Mouse (Mus musculus) limb, embryonic 15.5 days (tissue): ENCODE data around the gene Rabgap1l. TPM values are rescaled to one million over a fixed set of nuclear protein-coding genes. Genes with fewer than 3 reads are reported as not detected.
"Not testable (repeated sequence)": the region's sequence is repeated elsewhere in the genome, so short reads cannot be mapped to it uniquely, and the experiment has no call there.

Experiments used
- ATAC-seq: fragments of 200-750 bp; cut with Nextera tagmentation; 2 replicates; pipeline ENCODE4 v1.8.0; 2017; ENCODE audit warnings: low read depth, moderate TSS enrichment; ENCODE audit not compliant: insufficient number of reproducible peaks, low FRiP score, low TSS enrichment
- H3K27ac ChIP-seq: fragments of 300-500 bp; sonication (generic); 2 replicates; pipeline ENCODE4 v1.5.1; 2015; ENCODE audit warnings: moderate library complexity, mild to moderate bottlenecking, inconsistent platforms
- H3K27me3 ChIP-seq: fragments of 300-500 bp; sonication (generic); 2 replicates; pipeline ENCODE4 v1.6.1; 2015; ENCODE audit warnings: inconsistent platforms
- H3K36me3 ChIP-seq: fragments of 300-500 bp; sonication (generic); 2 replicates; pipeline ENCODE4 v1.6.1; 2015; ENCODE audit warnings: inconsistent platforms
- H3K4me1 ChIP-seq: fragments of 300-500 bp; sonication (generic); 2 replicates; pipeline ENCODE4 v1.6.1; 2015; ENCODE audit warnings: inconsistent platforms
- H3K4me2 ChIP-seq: fragments of 300-500 bp; sonication (generic); 2 replicates; pipeline ENCODE4 v1.6.1; 2015; ENCODE audit warnings: mild to moderate bottlenecking, inconsistent platforms
- H3K4me3 ChIP-seq: fragments of 300-500 bp; sonication (generic); 2 replicates; pipeline ENCODE4 v1.5.1; 2015; ENCODE audit warnings: mild to moderate bottlenecking, inconsistent platforms
- H3K9ac ChIP-seq: fragments of 300-500 bp; sonication (generic); 2 replicates; pipeline ENCODE4 v1.6.1; 2015; ENCODE audit warnings: inconsistent platforms
- H3K9me3 ChIP-seq: fragments of 300-500 bp; sonication (generic); 2 replicates; pipeline ENCODE4 v1.6.1; 2016; ENCODE audit warnings: inconsistent platforms
- WGBS: fragments of 180-500 bp; shearing (Covaris S2); methylation state at CpG from one replicate; pipeline ENCODE4 v1.1.7; 2015; 5-methylcytosine and 5-hydroxymethylcytosine counted together
- polyA plus RNA-seq: library from polyadenylated mRNA; unstranded; fragments of >200 nt; fragmentation: Nextera tagmentation; extraction: Ambion mirVana; gene quantifications from 2 replicates; pipeline ENCODE4 v1.2.1, GENCODE M21; 2015

The Rabgap1l gene
- polyA plus RNA-seq, 1 experiment from 2014 or later, result 19.6 TPM

DNA sequence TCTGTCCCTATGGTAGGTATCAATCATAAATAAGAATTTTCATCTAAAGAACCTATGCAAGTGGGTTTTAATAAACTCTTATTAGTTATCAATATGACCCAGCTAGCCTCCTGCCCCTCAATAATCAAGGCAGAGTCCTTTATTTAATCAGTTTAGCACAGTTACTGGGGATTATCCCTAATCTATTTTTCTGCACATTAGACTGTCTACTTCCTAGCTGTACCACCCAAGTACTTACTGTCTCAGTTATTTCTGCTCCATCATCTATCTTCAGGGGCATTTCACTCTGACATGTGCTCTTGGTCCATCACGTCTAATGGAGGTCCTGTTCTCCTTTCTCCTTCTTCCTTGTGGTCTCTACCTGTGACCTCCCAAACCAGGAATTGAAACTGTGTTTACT is 494.1 kb downstream of the Rabgap1l start:
- no peak for ATAC-seq
- no peak overlapping the region for H3K27ac ChIP-seq
- H3K4me1 ChIP-seq, result no peaks in the 10 kb centered on the region
- H3K4me2 ChIP-seq, result no peak overlapping the region
- no peaks in the 10 kb centered on the region for H3K36me3 ChIP-seq
- WGBS, result 82% methylated on average over 1 of the region's 1 CpGs
- no peaks in the 10 kb centered on the region for H3K9me3 ChIP-seq
- H3K9ac ChIP-seq, result no peak overlapping the region
- no peaks in the 10 kb centered on the region for H3K27me3 ChIP-seq
- no peak overlapping the region for H3K4me3 ChIP-seq

DNA sequence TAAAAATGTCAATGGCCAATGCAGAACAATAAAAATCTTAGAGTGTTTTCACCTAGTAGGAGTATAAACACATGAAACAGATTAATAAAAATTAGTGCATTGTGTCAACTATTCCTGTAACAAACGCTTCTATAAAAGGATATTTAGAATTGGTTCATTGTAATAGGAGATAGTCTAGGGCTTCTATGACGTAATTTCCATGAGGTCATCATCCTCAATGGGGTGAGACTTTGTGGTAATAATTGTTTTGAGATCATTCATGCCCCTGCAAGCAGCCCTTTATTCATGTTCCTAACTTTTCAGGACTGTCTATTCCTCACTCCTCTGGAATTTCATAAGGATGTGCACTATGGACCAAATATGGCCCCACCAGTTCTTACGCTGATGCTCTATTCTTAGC is 495.3 kb downstream of the Rabgap1l start:
- Histone ChIP-seq H3K4me1 (no peaks in the 10 kb centered on the region), H3K9ac (no peak overlapping the region), H3K4me3 (no peak overlapping the region), H3K9me3 (no peaks in the 10 kb centered on the region), H3K27ac (no peak overlapping the region), H3K4me2 (no peak overlapping the region), H3K36me3 (no peaks in the 10 kb centered on the region), H3K27me3 (no peaks in the 10 kb centered on the region)
- ATAC-seq, result no peak
- 84% methylated on average over 3 of the region's 3 CpGs for WGBS

DNA sequence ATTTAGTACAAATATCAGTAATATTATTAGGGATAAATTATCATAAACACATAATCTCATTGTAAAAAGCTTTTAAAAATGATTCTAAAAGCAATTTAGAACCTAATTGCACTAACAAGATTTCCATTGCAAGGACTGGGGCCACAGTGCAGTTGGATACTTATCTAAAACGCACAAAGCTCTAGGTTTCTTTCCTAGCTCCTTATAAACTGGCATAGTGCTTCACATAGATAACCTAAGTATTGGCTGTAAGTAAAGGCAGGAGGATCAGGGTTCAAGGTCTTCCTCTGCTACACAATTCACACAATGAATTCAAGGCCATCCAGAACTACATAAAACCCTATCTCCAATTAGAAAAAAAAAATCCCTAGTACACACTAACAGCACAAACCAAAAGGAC is 497.7 kb downstream of the Rabgap1l start:
- no peaks in the 10 kb centered on the region for H3K27me3 ChIP-seq
- H3K9me3 ChIP-seq, result no peaks in the 10 kb centered on the region
- H3K27ac ChIP-seq, result no peak overlapping the region
- H3K4me1 ChIP-seq, result no peaks in the 10 kb centered on the region
- 77% methylated on average over 1 of the region's 1 CpGs for WGBS
- H3K4me2 ChIP-seq, result no peak overlapping the region
- no peaks in the 10 kb centered on the region for H3K36me3 ChIP-seq
- no peak for ATAC-seq
- H3K4me3 ChIP-seq, result no peak overlapping the region
- no peak overlapping the region for H3K9ac ChIP-seq

DNA sequence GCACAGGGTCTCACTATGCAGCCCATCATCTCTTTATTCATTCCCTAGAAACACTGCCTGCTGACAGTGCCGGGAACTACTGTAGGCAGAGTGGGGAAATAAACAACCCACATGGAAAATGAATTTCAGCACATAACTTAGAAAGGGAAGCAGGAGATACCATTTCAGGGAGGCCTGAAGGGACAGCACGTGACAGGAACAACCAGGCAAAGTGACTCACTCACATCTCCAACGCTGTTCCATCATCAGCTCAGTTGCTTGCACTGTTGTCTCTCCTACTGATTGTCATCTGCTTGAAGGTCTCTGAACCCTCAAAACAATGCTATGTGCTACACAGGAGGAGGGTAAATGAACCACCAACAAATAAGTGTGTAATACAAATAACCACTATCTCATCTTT is 499.5 kb downstream of the Rabgap1l start:
- H3K9ac ChIP-seq, result no peak overlapping the region
- no peaks in the 10 kb centered on the region for H3K36me3 ChIP-seq
- no peak for ATAC-seq
- no peaks in the 10 kb centered on the region for H3K27me3 ChIP-seq
- no peak overlapping the region for H3K27ac ChIP-seq
- no peaks in the 10 kb centered on the region for H3K4me1 ChIP-seq
- 85% methylated on average over 3 of the region's 3 CpGs for WGBS
- H3K4me2 ChIP-seq, result no peak overlapping the region
- no peaks in the 10 kb centered on the region for H3K9me3 ChIP-seq
- H3K4me3 ChIP-seq, result no peak overlapping the region

DNA sequence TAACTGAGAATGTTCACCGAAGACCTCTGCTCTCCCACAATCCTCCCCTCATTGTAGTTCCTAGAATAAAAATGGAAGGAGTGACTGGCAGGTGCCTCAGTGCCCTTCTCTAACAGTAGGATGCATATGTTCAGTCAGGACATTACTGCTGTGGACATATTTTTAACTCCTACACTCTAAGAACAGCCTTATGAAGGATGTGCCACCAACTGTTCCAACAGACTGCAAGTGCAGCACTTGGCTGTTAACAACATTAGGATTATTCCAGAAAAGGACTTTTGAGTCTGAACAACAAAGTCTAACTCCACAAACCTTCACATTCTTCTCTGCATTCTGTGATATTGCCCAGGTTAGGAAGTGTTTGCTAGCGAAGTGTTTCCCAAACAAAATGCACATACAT is 501.0 kb downstream of the Rabgap1l start:
- no peak overlapping the region for H3K27ac ChIP-seq
- H3K9me3 ChIP-seq, result no peaks in the 10 kb centered on the region
- no peaks in the 10 kb centered on the region for H3K36me3 ChIP-seq
- H3K4me1 ChIP-seq, result 0 out of 2 replicates have a peak, but pooled peaks cover under 1% of the 10 kb centered on the region
- no peaks in the 10 kb centered on the region for H3K27me3 ChIP-seq
- ATAC-seq, result no peak
- 86% methylated on average over 2 of the region's 2 CpGs for WGBS
- no peak overlapping the region for H3K9ac ChIP-seq
- H3K4me3 ChIP-seq, result no peak overlapping the region
- no peak overlapping the region for H3K4me2 ChIP-seq

DNA sequence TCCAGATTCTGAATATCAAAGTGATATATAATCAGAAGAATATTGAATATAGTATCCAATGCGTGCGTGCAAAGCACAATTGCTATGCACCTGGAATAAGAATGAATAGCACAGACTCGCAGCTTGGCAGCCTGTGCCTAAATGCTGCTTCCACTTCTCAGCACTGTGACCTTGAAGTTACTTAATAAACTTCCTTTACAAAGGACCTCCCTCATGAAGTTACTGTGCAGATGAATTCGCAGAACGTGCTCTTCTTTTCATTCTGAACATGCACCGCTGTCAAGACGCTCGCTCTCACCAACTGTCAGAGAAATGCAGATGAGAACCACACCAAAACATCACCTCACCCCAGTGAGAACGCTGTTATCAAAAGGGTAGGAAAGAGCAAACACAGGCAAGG is 502.8 kb downstream of the Rabgap1l start:
- peaks cover 3% of the 10 kb centered on the region; the same call in 1 of the 2 replicates for H3K4me1 ChIP-seq
- no peak for ATAC-seq
- H3K9ac ChIP-seq, result no peak overlapping the region
- no peak overlapping the region for H3K4me2 ChIP-seq
- no peak overlapping the region for H3K27ac ChIP-seq
- no peaks in the 10 kb centered on the region for H3K36me3 ChIP-seq
- 61% methylated on average over 9 of the region's 9 CpGs for WGBS
- no peaks in the 10 kb centered on the region for H3K27me3 ChIP-seq
- no peak overlapping the region for H3K4me3 ChIP-seq
- no peaks in the 10 kb centered on the region for H3K9me3 ChIP-seq

DNA sequence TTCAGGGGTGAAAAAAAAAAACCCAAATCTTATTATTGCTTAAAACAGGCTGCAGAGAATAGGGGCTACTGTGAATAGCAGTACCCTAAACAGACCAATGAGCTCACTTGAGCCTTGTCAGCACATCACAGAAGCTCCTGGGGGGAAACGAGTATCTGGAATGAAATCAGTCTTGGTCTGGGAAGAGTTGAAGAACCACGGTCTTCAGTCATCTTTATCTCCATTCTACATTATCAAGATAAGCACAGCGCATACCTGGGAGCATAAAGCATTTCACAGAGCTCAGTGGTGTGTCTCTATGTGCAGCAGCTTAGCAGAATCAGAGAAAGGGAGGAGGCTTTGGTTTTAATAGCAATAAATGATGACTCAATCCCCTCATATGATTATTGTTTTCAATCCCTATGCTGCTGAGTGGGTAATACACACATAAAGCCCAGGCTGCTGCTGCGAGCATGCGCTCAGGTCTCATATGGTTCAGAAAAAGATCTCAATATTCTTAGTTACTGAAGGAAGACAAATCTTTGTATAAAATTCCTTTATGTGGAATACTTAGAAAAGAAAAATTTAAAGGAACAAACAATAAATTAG is 505.9 kb downstream of the Rabgap1l start:
- Histone ChIP-seq H3K27ac (no peak overlapping the region), H3K36me3 (no peaks in the 10 kb centered on the region), H3K27me3 (no peaks in the 10 kb centered on the region), H3K4me3 (no peak overlapping the region), H3K4me2 (no peak overlapping the region), H3K9me3 (no peaks in the 10 kb centered on the region), H3K4me1 (peaks cover 3% of the 10 kb centered on the region; the same call in 1 of the 2 replicates), H3K9ac (no peak overlapping the region)
- no peak for ATAC-seq
- whole genome bisulfite sequencing, result 59% methylated on average over 5 of the region's 5 CpGs

DNA sequence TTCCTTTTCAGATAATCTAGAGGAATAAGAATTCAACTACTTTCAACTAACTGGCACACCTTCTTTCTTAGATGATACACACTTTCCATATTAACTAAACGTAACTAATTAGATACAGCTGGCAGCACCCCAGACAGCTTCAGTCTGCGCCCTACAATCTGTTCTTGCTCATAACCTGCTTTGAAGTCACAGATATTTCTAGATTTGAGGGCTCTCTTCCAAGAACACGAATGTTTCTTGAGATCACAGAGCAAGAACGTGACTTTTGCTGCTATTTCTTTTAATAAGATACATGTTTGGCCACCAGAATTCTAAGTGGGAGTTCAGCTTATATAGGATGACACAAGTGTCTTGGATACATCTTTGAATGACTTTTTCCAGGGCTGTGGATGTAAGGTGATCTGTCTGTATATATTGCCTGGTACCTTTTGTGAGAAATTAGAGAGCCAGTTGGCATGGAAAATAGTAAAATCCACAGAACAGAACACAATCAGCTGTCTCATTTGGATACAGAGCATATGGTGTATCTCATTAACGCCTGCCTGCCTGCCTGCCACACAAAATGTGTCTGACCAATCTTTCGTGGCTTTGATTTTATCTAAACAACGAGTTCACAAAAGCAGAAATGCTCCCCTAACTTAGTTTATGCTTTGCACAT is 506.5 kb downstream of the Rabgap1l start:
- no peak overlapping the region for H3K4me2 ChIP-seq
- no peaks in the 10 kb centered on the region for H3K9me3 ChIP-seq
- WGBS, result 28% methylated on average over 7 of the region's 7 CpGs
- no peaks in the 10 kb centered on the region for H3K36me3 ChIP-seq
- H3K4me3 ChIP-seq, result no peak overlapping the region
- H3K27ac ChIP-seq, result no peak overlapping the region
- no peak overlapping the region for H3K9ac ChIP-seq
- H3K27me3 ChIP-seq, result no peaks in the 10 kb centered on the region
- no peak for ATAC-seq
- peaks cover 3% of the 10 kb centered on the region; the same call in 1 of the 2 replicates for H3K4me1 ChIP-seq

DNA sequence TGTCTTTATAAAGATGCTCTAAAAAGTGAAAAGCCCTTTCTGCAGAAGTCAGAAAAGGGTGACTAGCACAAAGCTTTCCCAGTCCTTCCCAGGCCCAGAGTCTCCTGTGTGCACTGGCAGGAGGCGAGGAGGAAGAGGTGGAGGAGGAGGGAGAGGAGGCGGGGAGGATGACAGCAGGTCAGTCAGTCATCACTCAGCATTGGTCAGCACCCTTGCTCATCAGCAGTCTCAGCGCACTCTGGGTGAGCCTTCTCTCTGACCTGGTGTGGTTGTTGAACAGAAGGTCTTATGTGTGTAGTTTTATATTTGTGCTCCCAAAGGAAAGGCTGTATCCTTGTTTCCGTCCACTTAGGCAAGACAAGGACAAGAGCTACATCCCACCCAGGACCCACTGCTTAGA is 508.8 kb downstream of the Rabgap1l start:
- no peak for ATAC-seq

DNA sequence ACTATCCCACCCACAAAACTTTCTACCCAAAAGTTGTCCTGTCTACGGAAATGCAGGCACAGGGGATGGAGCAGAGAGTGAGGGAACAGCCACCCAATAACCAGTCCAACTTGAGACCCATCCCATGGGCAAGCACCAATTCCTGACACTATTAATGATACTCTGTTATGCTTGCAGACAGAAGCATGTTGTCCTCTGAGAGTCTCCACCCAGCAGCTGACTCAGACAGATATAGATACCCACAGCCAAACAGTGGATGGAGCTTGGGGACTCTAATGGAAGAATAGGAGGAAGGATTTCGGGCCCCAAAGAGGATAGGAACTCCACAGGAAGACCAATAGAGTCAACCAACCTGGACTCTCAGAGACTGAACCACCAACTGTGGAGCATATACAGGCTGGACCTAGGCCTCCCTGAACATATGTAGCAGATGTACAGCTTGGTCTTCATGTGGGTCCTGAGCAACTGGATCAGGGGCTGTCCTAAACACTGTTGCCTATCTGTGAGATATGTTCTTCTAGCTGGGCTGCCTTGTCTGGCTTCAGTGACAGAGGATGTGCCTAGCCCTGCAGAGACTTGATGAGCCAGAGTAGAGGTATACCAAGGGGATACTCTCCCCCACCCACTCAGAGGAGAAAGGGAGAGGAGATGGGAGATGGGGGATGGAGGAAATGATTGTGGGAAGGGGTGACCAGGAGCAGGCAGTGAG is 510.7 kb downstream of the Rabgap1l start:
- not testable (repeated sequence) for H3K4me3 ChIP-seq, H3K27me3 ChIP-seq, H3K4me1 ChIP-seq, H3K27ac ChIP-seq, H3K4me2 ChIP-seq, ATAC-seq, H3K9ac ChIP-seq, H3K36me3 ChIP-seq, H3K9me3 ChIP-seq
- WGBS, result 92% methylated on average over 2 of the region's 2 CpGs

More for the DNA sequence above, 508.8 kb downstream of the Rabgap1l start:
- no peaks in the 10 kb centered on the region for H3K36me3 ChIP-seq
- H3K27me3 ChIP-seq, result no peaks in the 10 kb centered on the region
- peaks cover 3% of the 10 kb centered on the region; the same call in 1 of the 2 replicates for H3K4me1 ChIP-seq
- 82% methylated on average over 4 of the region's 4 CpGs for WGBS
- H3K9me3 ChIP-seq, result no peaks in the 10 kb centered on the region
- H3K4me2 ChIP-seq, result no peak overlapping the region
- H3K4me3 ChIP-seq, result no peak overlapping the region
- H3K9ac ChIP-seq, result no peak overlapping the region
- no peak overlapping the region for H3K27ac ChIP-seq

DNA sequence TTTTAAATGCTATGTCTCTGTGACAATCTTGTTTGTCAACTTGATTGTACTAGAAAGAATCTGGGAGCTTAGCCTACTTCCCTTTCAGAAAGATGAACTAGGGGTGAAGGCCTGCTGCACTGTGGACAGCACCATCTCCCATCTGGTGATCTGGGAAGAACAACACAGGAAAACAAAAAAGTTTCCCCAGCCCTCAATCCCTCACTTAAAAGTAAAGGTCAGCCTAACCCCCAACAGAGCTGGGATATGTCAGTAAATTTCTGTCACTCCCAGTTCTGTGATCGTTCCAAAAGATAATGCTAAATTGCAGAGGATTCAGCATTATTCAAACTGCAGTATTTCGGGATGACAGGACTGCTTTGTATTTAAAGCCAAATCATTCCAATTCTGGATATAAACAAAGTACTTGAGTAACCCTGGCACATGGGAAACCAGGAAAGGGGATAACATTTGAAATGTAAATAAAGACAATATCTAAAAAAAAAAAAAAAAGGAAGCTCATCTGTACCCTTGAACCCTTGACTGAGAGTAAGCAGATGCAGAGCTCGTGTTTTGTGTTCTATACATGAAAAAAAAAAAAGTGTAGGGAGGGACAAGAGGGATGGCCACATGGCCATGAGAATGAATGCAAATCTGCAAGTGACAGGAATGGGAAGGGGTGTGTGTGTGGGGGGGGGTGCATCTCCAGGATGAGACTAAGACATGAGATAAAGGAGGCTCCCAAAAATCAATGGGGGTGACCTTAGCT is 511.5 kb downstream of the Rabgap1l start:
- no peak for ATAC-seq
- H3K9me3 ChIP-seq, result no peaks in the 10 kb centered on the region
- no peaks in the 10 kb centered on the region for H3K27me3 ChIP-seq
- H3K4me1 ChIP-seq, result no peaks in the 10 kb centered on the region; the same call in 1 of the 2 replicates
- no peak overlapping the region for H3K9ac ChIP-seq
- no peaks in the 10 kb centered on the region for H3K36me3 ChIP-seq
- WGBS, result 59% methylated on average over 3 of the region's 3 CpGs
- no peak overlapping the region for H3K4me3 ChIP-seq
- H3K27ac ChIP-seq, result no peak overlapping the region
- no peak overlapping the region for H3K4me2 ChIP-seq

DNA sequence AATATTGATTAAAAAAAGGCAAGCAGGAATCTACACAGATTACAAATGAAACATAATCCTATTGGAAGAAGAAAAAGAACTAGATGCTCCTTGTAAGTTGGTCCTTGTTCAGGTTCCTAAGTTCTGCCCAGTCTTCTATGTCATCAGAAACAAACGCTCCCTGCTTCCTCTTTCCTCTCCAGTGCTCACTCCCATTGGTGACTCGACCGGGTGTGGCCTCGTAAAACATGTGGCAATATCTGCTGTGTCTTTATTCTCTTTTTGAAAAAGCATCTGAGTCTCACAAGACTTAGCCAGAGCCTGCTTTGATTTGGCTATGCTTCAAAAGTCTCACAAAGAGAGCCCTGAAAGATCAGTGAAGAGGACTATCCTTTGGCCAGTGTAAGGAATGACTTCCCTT is 512.4 kb downstream of the Rabgap1l start:
- ATAC-seq, result no peak
- Histone ChIP-seq H3K4me2 (no peak overlapping the region), H3K4me1 (no peaks in the 10 kb centered on the region), H3K9me3 (no peaks in the 10 kb centered on the region), H3K27me3 (no peaks in the 10 kb centered on the region), H3K36me3 (no peaks in the 10 kb centered on the region), H3K4me3 (no peak overlapping the region), H3K9ac (no peak overlapping the region), H3K27ac (no peak overlapping the region)
- WGBS, result 71% methylated on average over 4 of the region's 4 CpGs
